31 mouse cellular contexts compared by ENCODE assay signal in the genomic region with DNA sequence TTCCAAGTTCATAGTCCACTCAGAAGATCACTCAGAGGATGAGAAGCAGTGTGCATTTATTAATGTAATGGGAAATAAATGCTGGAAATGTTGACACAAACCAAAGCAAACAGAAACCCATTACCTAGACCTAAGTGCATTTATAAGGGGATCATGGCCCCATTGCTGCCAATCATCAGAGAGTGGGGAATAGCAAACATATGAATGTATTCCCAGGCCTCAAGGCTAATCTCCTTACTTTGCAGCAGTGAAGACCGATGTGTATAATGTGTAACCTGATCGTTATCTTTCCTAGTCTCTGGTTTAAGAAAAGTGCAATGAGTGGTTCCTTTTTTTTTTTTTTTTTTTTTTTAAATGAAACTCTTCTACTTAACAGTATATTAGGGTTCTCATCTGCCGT.
"Had no signal": no experiment of that assay in that cellular context is flagged by ENCODE, and none has a peak within 500 bp of the region (broad histone marks: within the 10 kb centered on the region; RNA-seq: fewer than 3 reads in every experiment).

No protein-coding gene starts in this region.

- H3K36me3 ChIP-seq: limb, embryonic 10.5 days; limb, embryonic 12.5 days; limb, embryonic 13.5 days; limb, embryonic 15.5 days; liver, embryonic 12.5 days; liver, embryonic 13.5 days; liver, embryonic 15.5 days; lung, embryonic 15.5 days; midbrain, embryonic 10.5 days; midbrain, embryonic 12.5 days; midbrain, embryonic 13.5 days; midbrain, embryonic 15.5 days had no signal

- H3K27ac ChIP-seq: left cerebral cortex, adult 2 months; limb, embryonic 10.5 days; limb, embryonic 12.5 days; limb, embryonic 13.5 days; limb, embryonic 15.5 days; liver, embryonic 12.5 days; liver, embryonic 13.5 days; liver, embryonic 14.5 days; liver, embryonic 15.5 days; lung, embryonic 15.5 days; macrophage; midbrain, embryonic 10.5 days; midbrain, embryonic 12.5 days; midbrain, embryonic 13.5 days; midbrain, embryonic 15.5 days had no signal

- ATAC-seq: liver, embryonic 12.5 days; liver, postnatal 0 days; lung, postnatal 0 days; midbrain, embryonic 13.5 days; midbrain, embryonic 15.5 days; midbrain, embryonic 16.5 days had no signal

- H3K27me3 ChIP-seq: limb, embryonic 12.5 days; limb, embryonic 13.5 days; limb, embryonic 15.5 days; liver, embryonic 12.5 days; liver, embryonic 13.5 days; liver, embryonic 15.5 days; lung, embryonic 15.5 days; megakaryocyte, embryonic 14.5 days; midbrain, embryonic 12.5 days; midbrain, embryonic 13.5 days; midbrain, embryonic 15.5 days had no signal

- H3K4me2 ChIP-seq: limb, embryonic 12.5 days; limb, embryonic 13.5 days; limb, embryonic 15.5 days; liver, embryonic 11.5 days; liver, embryonic 12.5 days; liver, embryonic 13.5 days; liver, embryonic 15.5 days; lung, embryonic 14.5 days; lung, embryonic 15.5 days; midbrain, embryonic 11.5 days; midbrain, embryonic 12.5 days; midbrain, embryonic 13.5 days; midbrain, embryonic 15.5 days had no signal

- H3K9me3 ChIP-seq: limb, embryonic 10.5 days; limb, embryonic 12.5 days; limb, embryonic 13.5 days; limb, embryonic 15.5 days; liver, embryonic 13.5 days; liver, embryonic 15.5 days; lung, embryonic 15.5 days; midbrain, embryonic 10.5 days; midbrain, embryonic 12.5 days; midbrain, embryonic 13.5 days; midbrain, embryonic 15.5 days had no signal

- H3K4me3 ChIP-seq: left cerebral cortex, adult 2 months; limb, embryonic 10.5 days; limb, embryonic 12.5 days; limb, embryonic 13.5 days; limb, embryonic 15.5 days; liver, embryonic 12.5 days; liver, embryonic 13.5 days; liver, embryonic 15.5 days; lung, embryonic 15.5 days; megakaryocyte, embryonic 14.5 days; midbrain, embryonic 10.5 days; midbrain, embryonic 12.5 days; midbrain, embryonic 13.5 days; midbrain, embryonic 15.5 days; myocyte had no signal

- H3K9ac ChIP-seq: limb, embryonic 12.5 days; limb, embryonic 13.5 days; limb, embryonic 15.5 days; liver, embryonic 12.5 days; liver, embryonic 13.5 days; liver, embryonic 14.5 days; liver, embryonic 15.5 days; liver, postnatal 0 days; lung, embryonic 14.5 days; lung, embryonic 15.5 days; midbrain, embryonic 12.5 days; midbrain, embryonic 13.5 days; midbrain, embryonic 15.5 days had no signal

- H3K4me1 ChIP-seq: limb, embryonic 10.5 days; limb, embryonic 12.5 days; limb, embryonic 13.5 days; limb, embryonic 15.5 days; liver, embryonic 12.5 days; liver, embryonic 13.5 days; liver, embryonic 15.5 days; lung, embryonic 15.5 days; megakaryocyte, embryonic 14.5 days; midbrain, embryonic 10.5 days; midbrain, embryonic 12.5 days; midbrain, embryonic 13.5 days; midbrain, embryonic 15.5 days had no signal

- DNase-seq: liver; liver, embryonic 13.5 days; liver, postnatal 0 days; lung, adult 18-20 months; lung, adult 2 months; lung, embryonic 14.5 days; lung, postnatal 10 days; lung, postnatal 14 days; lung, postnatal 36 days; lung, postnatal 4 days; midbrain, embryonic 14.5 days had no signal
